Comparison of ENCODE assay signal across 9 mouse cellular contexts in genomic region chr5:74066416-74067115, GRCm38 (mm10). TPM values are rescaled to one million over a fixed set of nuclear protein-coding genes. Genes with fewer than 3 reads are reported as not detected.
A peak's percentile ranks its signal among the peaks of the same experiment; 100 is the strongest.
DNase-seq lines count a peak whose midpoint lies in the region; ATAC-seq lines count a peak whose summit lies in the region.
"Had no signal": no experiment of that assay in that cellular context is flagged by ENCODE, and none has a peak within 500 bp of the region (broad histone marks: within the 10 kb centered on the region; RNA-seq: fewer than 3 reads in every experiment).

No protein-coding gene starts in this region.

- peaks cover 30% of the 10 kb centered on the region for H3K36me3 ChIP-seq in erythroblast, embryonic 14.5 days (ENCODE audit: control insufficient read depth)
- H3K36me3 ChIP-seq in heart, embryonic 14.5 days (ENCODE audit: control insufficient read depth, insufficient read depth, low read length): no peaks in the 10 kb centered on the region
- peaks cover 17% of the 10 kb centered on the region for H3K36me3 ChIP-seq in megakaryocyte, embryonic 14.5 days (replicated peaks; ENCODE audit: low read length)

- peak; percentile 63 to 72 for DNase-seq in cerebellum, postnatal 36 days
- DNase-seq in kidney, postnatal 25 days: peak; percentile 54 to 64
- no peak for DNase-seq in right cerebral cortex, postnatal 14 days
- no peak for DNase-seq in thymus, postnatal 25 days

- ATAC-seq in erythroblast, adult 5-6 weeks (replicated peaks; ENCODE audit: low FRiP score, poor library complexity, severe bottlenecking): no peak
- ATAC-seq in heart, embryonic 14.5 days (ENCODE audit: insufficient number of reproducible peaks, insufficient read depth, low FRiP score, low read depth): no peak

- H3K9me3 ChIP-seq in erythroblast, embryonic 14.5 days (ENCODE audit: control insufficient read depth, low read length): no peaks in the 10 kb centered on the region
- H3K9me3 ChIP-seq in heart, embryonic 14.5 days (ENCODE audit: control insufficient read depth, low read length): no peaks in the 10 kb centered on the region
- H3K9me3 ChIP-seq in megakaryocyte, embryonic 14.5 days: no peaks in the 10 kb centered on the region

- peak overlapping the region; percentile 99 for H3K4me3 ChIP-seq in erythroblast, embryonic 14.5 days (replicated peaks)
- H3K4me3 ChIP-seq in heart, embryonic 14.5 days (ENCODE audit: control insufficient read depth in 1 of 2, insufficient read depth in 1 of 2, low read depth in 1 of 2, low read length in 2 of 2): peak overlapping the region in 1 of 2 experiments; percentile 95; a peak in 3 of 4 replicates
- peak overlapping the region; percentile 98 for H3K4me3 ChIP-seq in megakaryocyte, embryonic 14.5 days (replicated peaks)

- peak overlapping the region; percentile 83 for H3K4me2 ChIP-seq in heart, embryonic 14.5 days (ENCODE audit: low read length)

- no peaks in the 10 kb centered on the region for H3K27me3 ChIP-seq in erythroblast, embryonic 14.5 days (ENCODE audit: control insufficient read depth)
- H3K27me3 ChIP-seq in heart, embryonic 14.5 days (ENCODE audit: control insufficient read depth, insufficient read depth, low read length): no peaks in the 10 kb centered on the region
- H3K27me3 ChIP-seq in megakaryocyte, embryonic 14.5 days (replicated peaks): no peaks in the 10 kb centered on the region

- peak overlapping the region; percentile 87 for H3K9ac ChIP-seq in heart, embryonic 14.5 days (ENCODE audit: low read length)

- 29% methylated on average over 12 of the region's 12 CpGs for WGBS in heart, embryonic 14.5 days

- peaks cover 68% of the 10 kb centered on the region for H3K4me1 ChIP-seq in erythroblast, embryonic 14.5 days (ENCODE audit: control insufficient read depth)
- H3K4me1 ChIP-seq in heart, embryonic 14.5 days (ENCODE audit: control insufficient read depth in 2 of 2, insufficient read depth in 2 of 2, low read length in 2 of 2): peaks cover 23 to 48% of the 10 kb centered on the region in 2 experiments
- H3K4me1 ChIP-seq in megakaryocyte, embryonic 14.5 days: peaks cover 75% of the 10 kb centered on the region

- H3K27ac ChIP-seq in heart, embryonic 14.5 days (replicated peaks in 1 of 2; ENCODE audit: control insufficient read depth in 1 of 2, insufficient read depth in 1 of 2, low read depth in 2 of 2, low read length in 2 of 2): peak overlapping the region; percentile 34 to 99
- H3K27ac ChIP-seq: macrophage had no signal

RNA-seq across cellular contexts. Expression of gene Usp46, which starts 1.7 kb away (rescaled TPM):
- 0.18 and 0.36 TPM in 2 replicates for polyA plus RNA-seq in erythroblast, embryonic 14.5 days (2012)
- total RNA-seq in erythroblast, adult 5-6 weeks (2015; ENCODE audit: low replicate concordance): 91.5 and 96.6 TPM in 2 replicates
- 81.3 and 85.3 TPM in 2 replicates for total RNA-seq in erythroblast, adult 5-6 weeks (2017; ENCODE audit: low replicate concordance)
- 35.2 and 37.1 TPM in 2 replicates for polyA plus RNA-seq in heart, embryonic 14.5 days (2014; fragmentation: Nextera tagmentation; extraction: Ambion mirVana)
- 0.36 and 1.5 TPM in 2 replicates for polyA plus RNA-seq in megakaryocyte, embryonic 14.5 days (2012; ENCODE audit: insufficient read depth, low replicate concordance)

Comparison
In these comparisons a context has a peak if more than half of its experiments do, and no peak if none do; other contexts are left out.
1. DNase-seq: peak in cerebellum, postnatal 36 days (2 of 2) and kidney, postnatal 25 days (2 of 2); none in right cerebral cortex, postnatal 14 days (single experiment) and thymus, postnatal 25 days (single experiment).
2. RNA of gene Usp46, which starts 1.7 kb away (polyA plus RNA-seq): 35.2 to 37.1 TPM in heart, embryonic 14.5 days; 0.36 to 1.5 TPM in megakaryocyte, embryonic 14.5 days and 0.18 to 0.36 TPM in erythroblast, embryonic 14.5 days; every median in the first group is over 10 times any median in the second.